Mouse (Mus musculus): ENCODE data around the gene Syn3. TPM values are rescaled to one million over a fixed set of nuclear protein-coding genes. Genes with fewer than 3 reads are reported as not detected.
A peak's percentile ranks its signal among the peaks of the same experiment; 100 is the strongest.

Gene Syn3
- total and polyA plus RNA-seq, 2 experiments from 2014 or later, result 18.3 to 67.4 TPM

DNA sequence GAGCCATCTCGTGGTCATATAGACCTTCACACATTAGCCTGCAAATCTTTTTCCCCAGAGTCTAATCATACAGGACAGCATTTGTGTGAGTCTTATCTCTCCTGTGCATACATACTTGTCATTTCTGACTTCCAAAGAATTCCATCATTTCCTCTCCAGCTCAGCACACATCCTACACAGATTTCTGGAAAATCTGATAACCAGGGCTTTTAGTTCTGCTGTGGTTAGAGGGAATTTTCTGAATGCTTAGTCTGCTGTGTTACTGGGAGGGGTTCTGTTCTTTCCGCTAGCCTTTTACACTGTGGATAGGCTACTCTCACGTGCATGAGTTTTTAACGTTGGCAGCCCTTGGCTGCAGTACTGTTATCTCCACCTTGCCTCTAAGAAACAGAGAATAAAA, 91.7 kb downstream of the Syn3 start:
- 72% methylated on average over 4 of the region's 4 CpGs for WGBS
- ATAC-seq (no peak), DNase-seq (ENCODE audit: low spot score) (no peak)
- H3K4me1 ChIP-seq (ENCODE audit: insufficient read depth, low read length), result no peaks in the 10 kb centered on the region
- H3K9ac ChIP-seq (replicated peaks; ENCODE audit: low read length), result no peak overlapping the region
- no peak overlapping the region for H3K4me2 ChIP-seq (ENCODE audit: low read depth, low read length)
- H3K9me3 ChIP-seq (ENCODE audit: low read length), result no peaks in the 10 kb centered on the region
- no peak overlapping the region for H3K27ac ChIP-seq
- H3K27me3 ChIP-seq (ENCODE audit: insufficient read depth, low read length), result no peaks in the 10 kb centered on the region
- H3K4me3 ChIP-seq (ENCODE audit: low read length), result no peak overlapping the region
- TF ChIP-seq CTCF (IDR thresholded peaks at IDR 0.05; ENCODE audit: low read depth), result no peak
- H3K36me3 ChIP-seq (ENCODE audit: insufficient read depth, low read length), result 0 out of 2 replicates have a peak, but pooled peaks cover 6% of the 10 kb centered on the region

DNA sequence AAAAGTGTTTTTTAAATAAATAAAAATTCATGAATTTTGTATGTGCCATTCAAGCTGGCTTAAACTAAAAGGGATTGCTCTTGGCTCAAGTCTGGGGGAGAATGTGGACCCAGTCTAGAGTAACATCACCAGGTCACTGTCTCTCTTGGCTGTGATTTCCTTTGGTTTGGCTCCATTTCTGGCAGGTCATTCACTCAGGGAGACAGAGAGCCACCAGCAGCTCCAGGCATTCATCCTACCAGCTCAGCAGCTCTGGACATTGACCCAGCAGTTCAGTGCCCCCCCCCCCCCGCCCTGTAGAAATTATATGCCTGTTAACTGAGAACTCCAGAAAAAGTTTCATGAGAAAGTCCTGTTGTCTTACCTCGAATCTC, 100.4 kb downstream of the Syn3 start:
- WGBS, result 57% methylated on average over 2 of the region's 2 CpGs
- H3K9ac ChIP-seq (replicated peaks; ENCODE audit: low read length), result no peak overlapping the region
- H3K4me2 ChIP-seq (ENCODE audit: low read depth, low read length), result no peak overlapping the region
- H3K4me1 ChIP-seq (ENCODE audit: insufficient read depth, low read length), result no peaks in the 10 kb centered on the region
- no peak overlapping the region for H3K4me3 ChIP-seq (ENCODE audit: low read length)
- no peaks in the 10 kb centered on the region for H3K36me3 ChIP-seq (ENCODE audit: insufficient read depth, low read length)
- TF ChIP-seq CTCF (IDR thresholded peaks at IDR 0.05; ENCODE audit: low read depth), result no peak
- ATAC-seq, result no peak
- H3K9me3 ChIP-seq (ENCODE audit: low read length), result no peaks in the 10 kb centered on the region
- H3K27ac ChIP-seq, result no peak overlapping the region
- no peak for DNase-seq (ENCODE audit: low spot score)
- H3K27me3 ChIP-seq (ENCODE audit: insufficient read depth, low read length), result no peaks in the 10 kb centered on the region

DNA sequence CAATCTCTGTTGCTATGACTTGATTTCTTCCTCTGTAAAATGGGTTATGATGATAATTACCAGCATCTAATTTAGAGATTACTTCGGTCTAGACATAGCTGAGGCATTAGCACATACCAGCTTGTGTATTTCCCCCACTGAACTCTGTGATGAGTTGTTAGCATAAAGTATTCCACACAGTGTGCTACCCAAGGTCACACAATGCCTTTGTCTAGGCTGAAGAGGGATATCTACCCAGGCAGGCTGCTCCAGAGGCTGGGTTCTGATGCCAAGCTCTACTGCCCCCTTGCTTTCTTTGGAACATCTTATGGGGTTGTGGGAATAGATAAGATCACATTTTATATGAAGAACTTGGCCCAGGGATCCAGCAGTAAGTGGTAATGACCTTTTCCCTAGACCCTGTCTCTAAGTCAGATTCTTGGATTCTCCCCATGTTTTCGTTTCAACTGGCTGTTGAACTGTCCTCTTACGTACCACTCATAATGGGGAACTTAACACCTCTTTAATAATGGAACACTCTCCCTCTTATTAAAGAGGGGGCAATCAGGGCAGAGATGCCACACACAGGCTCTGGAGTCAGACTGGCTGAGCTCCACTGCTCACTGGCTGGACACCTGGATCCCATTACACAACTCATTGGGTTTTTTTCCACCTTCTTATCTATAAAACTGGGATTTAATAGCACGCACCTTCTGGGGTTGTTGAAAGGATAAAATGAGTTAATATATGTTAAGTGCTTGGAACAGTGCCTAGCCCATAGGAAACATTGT, 100.9 kb downstream of the Syn3 start:
- TF ChIP-seq CTCF (IDR thresholded peaks at IDR 0.05; ENCODE audit: low read depth), result no peak
- H3K9ac ChIP-seq (replicated peaks; ENCODE audit: low read length), result no peak overlapping the region
- no peak overlapping the region for H3K4me2 ChIP-seq (ENCODE audit: low read depth, low read length)
- H3K4me1 ChIP-seq (ENCODE audit: insufficient read depth, low read length), result no peaks in the 10 kb centered on the region
- no peaks in the 10 kb centered on the region for H3K36me3 ChIP-seq (ENCODE audit: insufficient read depth, low read length)
- H3K27ac ChIP-seq, result no peak overlapping the region
- no peaks in the 10 kb centered on the region for H3K9me3 ChIP-seq (ENCODE audit: low read length)
- no peak overlapping the region for H3K4me3 ChIP-seq (ENCODE audit: low read length)
- no peak for ATAC-seq
- 86% methylated on average over 4 of the region's 4 CpGs for WGBS
- DNase-seq (ENCODE audit: low spot score), result no peak
- H3K27me3 ChIP-seq (ENCODE audit: insufficient read depth, low read length), result no peaks in the 10 kb centered on the region

DNA sequence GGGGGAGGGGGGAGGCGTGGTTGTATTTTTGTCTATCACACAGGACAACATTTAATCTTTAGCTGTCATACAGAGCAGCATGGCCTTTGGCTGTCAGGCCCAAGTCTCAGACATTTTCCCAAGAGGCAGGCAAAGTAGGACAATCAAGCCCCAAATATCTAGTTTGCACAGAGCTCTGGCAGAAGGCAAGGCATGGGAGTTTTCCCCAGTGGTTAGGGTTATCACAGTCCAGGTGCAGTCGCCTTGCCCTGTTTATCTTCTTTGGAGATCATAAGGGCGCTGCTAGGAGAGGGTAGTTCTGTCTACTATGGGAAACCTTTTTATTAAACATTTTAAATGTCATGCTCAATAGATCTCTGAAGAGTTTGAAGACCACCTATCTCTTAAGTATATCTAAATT, 106.3 kb downstream of the Syn3 start:
- Histone ChIP-seq H3K4me1 (ENCODE audit: insufficient read depth, low read length) (0 out of 2 replicates have a peak, but pooled peaks cover 11% of the 10 kb centered on the region), H3K36me3 (ENCODE audit: insufficient read depth, low read length) (no peaks in the 10 kb centered on the region), H3K4me2 (ENCODE audit: low read depth, low read length) (no peak overlapping the region), H3K27me3 (ENCODE audit: insufficient read depth, low read length) (no peaks in the 10 kb centered on the region), H3K9me3 (ENCODE audit: low read length) (no peaks in the 10 kb centered on the region), H3K27ac (no peak overlapping the region), H3K9ac (replicated peaks; ENCODE audit: low read length) (no peak overlapping the region), H3K4me3 (ENCODE audit: low read length) (no peak overlapping the region)
- no peak for DNase-seq (ENCODE audit: low spot score)
- TF ChIP-seq CTCF (IDR thresholded peaks at IDR 0.05; ENCODE audit: low read depth), result no peak
- 89% methylated on average over 3 of the region's 3 CpGs for WGBS
- no peak for ATAC-seq

DNA sequence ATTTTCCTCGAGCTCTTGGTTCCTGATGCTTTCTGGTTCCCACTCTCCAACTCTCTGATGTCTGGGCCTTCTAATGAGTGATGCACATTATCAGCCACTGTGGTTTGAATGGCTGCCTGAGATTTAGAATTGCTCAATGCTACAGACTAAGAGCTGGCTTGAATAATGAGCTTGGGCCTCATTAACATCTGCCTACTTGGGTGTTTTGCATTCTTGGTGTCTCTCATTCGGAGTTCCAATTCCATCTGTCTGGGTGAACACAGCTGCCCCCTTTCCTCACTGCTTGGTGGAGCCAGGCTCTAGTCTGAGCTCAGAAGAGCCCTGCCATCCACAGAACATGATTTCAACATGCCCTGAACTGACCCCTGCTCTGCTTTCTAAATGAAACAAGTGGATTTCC, 108.8 kb downstream of the Syn3 start:
- no peaks in the 10 kb centered on the region for H3K9me3 ChIP-seq (ENCODE audit: low read length)
- peak; percentile 37 for DNase-seq (ENCODE audit: low spot score)
- no peak overlapping the region for H3K27ac ChIP-seq
- no peaks in the 10 kb centered on the region for H3K27me3 ChIP-seq (ENCODE audit: insufficient read depth, low read length)
- TF ChIP-seq CTCF (IDR thresholded peaks at IDR 0.05; ENCODE audit: low read depth), result no peak
- H3K4me3 ChIP-seq (ENCODE audit: low read length), result no peak overlapping the region
- H3K36me3 ChIP-seq (ENCODE audit: insufficient read depth, low read length), result no peaks in the 10 kb centered on the region
- H3K4me2 ChIP-seq (ENCODE audit: low read depth, low read length), result no peak overlapping the region
- no peak overlapping the region for H3K9ac ChIP-seq (replicated peaks; ENCODE audit: low read length)
- ATAC-seq, result peak; percentile 47; the same call in 1 of the 2 replicates
- WGBS, result 37% methylated on average over 2 of the region's 2 CpGs
- 0 out of 2 replicates have a peak, but pooled peaks cover 11% of the 10 kb centered on the region for H3K4me1 ChIP-seq (ENCODE audit: insufficient read depth, low read length)

DNA sequence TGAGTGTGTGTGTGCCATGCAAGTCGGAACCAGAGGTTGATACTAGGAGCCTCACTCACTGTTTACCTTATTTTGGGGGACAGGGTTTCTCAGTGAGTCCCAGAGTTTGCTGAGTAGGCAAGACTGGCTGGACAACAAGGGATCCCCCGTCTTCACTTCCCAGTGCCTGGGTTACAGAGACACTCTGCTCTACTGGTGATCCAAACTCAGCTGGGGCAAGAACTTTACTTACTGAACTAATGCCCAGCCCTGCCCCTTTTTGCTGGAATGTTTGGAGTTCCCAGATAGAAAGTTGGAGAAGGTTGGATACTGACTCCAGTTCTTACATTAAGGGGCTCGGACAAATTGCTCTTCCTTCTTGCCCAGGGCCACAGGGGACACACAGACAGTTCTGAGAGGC, 109.3 kb downstream of the Syn3 start:
- DNase-seq (ENCODE audit: low spot score) (no peak), ATAC-seq (no peak)
- H3K27me3 ChIP-seq (ENCODE audit: insufficient read depth, low read length), result no peaks in the 10 kb centered on the region
- no peaks in the 10 kb centered on the region for H3K9me3 ChIP-seq (ENCODE audit: low read length)
- H3K36me3 ChIP-seq (ENCODE audit: insufficient read depth, low read length), result no peaks in the 10 kb centered on the region
- no peak overlapping the region for H3K9ac ChIP-seq (replicated peaks; ENCODE audit: low read length)
- no peak overlapping the region for H3K27ac ChIP-seq
- no peak overlapping the region for H3K4me3 ChIP-seq (ENCODE audit: low read length)
- TF ChIP-seq CTCF (IDR thresholded peaks at IDR 0.05; ENCODE audit: low read depth), result no peak
- 88% methylated on average over 3 of the region's 3 CpGs for WGBS
- H3K4me2 ChIP-seq (ENCODE audit: low read depth, low read length), result no peak overlapping the region
- 0 out of 2 replicates have a peak, but pooled peaks cover 11% of the 10 kb centered on the region for H3K4me1 ChIP-seq (ENCODE audit: insufficient read depth, low read length)

DNA sequence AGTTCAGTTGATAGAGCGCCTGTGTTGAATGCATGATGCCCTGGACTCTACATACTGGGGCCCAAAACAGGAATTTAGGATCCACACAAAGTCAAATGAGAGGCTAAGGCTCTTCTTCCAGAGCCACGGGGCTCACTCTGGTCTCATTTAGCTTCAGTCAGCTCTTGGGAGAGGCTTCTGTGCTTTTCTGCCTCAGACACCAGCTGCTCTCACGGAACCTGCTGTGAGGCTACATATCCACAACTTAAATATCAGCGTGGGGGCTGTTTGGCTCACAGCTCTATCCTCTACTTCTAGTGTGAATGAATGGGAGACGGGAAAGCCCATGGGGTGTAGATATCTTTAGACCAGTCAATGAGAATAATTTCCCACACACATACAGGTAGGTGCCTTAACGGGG, 109.9 kb downstream of the Syn3 start:
- no peak overlapping the region for H3K9ac ChIP-seq (replicated peaks; ENCODE audit: low read length)
- H3K27me3 ChIP-seq (ENCODE audit: insufficient read depth, low read length), result no peaks in the 10 kb centered on the region
- H3K27ac ChIP-seq, result no peak overlapping the region
- 56% methylated on average over 6 of the region's 6 CpGs for WGBS
- 0 out of 2 replicates have a peak, but pooled peaks cover 11% of the 10 kb centered on the region for H3K4me1 ChIP-seq (ENCODE audit: insufficient read depth, low read length)
- no peaks in the 10 kb centered on the region for H3K9me3 ChIP-seq (ENCODE audit: low read length)
- no peaks in the 10 kb centered on the region for H3K36me3 ChIP-seq (ENCODE audit: insufficient read depth, low read length)
- TF ChIP-seq CTCF (IDR thresholded peaks at IDR 0.05; ENCODE audit: low read depth), result no peak
- no peak overlapping the region for H3K4me2 ChIP-seq (ENCODE audit: low read depth, low read length)
- H3K4me3 ChIP-seq (ENCODE audit: low read length), result no peak overlapping the region
- DNase-seq (ENCODE audit: low spot score) (peak; percentile 19), ATAC-seq (no peak)

Measured in hindbrain, postnatal 0 days (tissue).